Mouse (Mus musculus) lung, postnatal 0 days (tissue): ENCODE results near the gene Sapcd1. TPM values are rescaled to one million over a fixed set of nuclear protein-coding genes. Genes with fewer than 3 reads are reported as not detected.
"Not testable (repeated sequence)": the region's sequence is repeated elsewhere in the genome, so short reads cannot be mapped to it uniquely, and the experiment has no call there.

Experiments
- ATAC-seq: fragments of 200-750 bp; cut with Nextera tagmentation; 2 replicates; pipeline ENCODE4 v1.8.0; 2017; ENCODE audit warnings: moderate library complexity
- DNase-seq: peaks from one replicate; pipeline ENCODE4 v3.0.0-alpha.2; 2016; ENCODE audit warnings: low spot score
- H3K27ac ChIP-seq: fragments of 300-500 bp; sonication (generic); 2 replicates; pipeline ENCODE4 v1.5.1; 2014; ENCODE audit warnings: antibody characterized with exemption, mild to moderate bottlenecking, low read length, mixed read lengths
- H3K27me3 ChIP-seq: fragments of 300-500 bp; sonication (generic); replicated peaks from 2 replicates; pipeline ENCODE4 v1.6.1; 2014; ENCODE audit warnings: low read length, mixed read lengths; ENCODE audit not compliant: insufficient read depth
- H3K36me3 ChIP-seq: fragments of 300-500 bp; sonication (generic); 2 replicates; pipeline ENCODE4 v1.6.1; 2014; ENCODE audit warnings: low read length, mixed read lengths; ENCODE audit not compliant: insufficient read depth
- H3K4me1 ChIP-seq: fragments of 300-500 bp; sonication (generic); 2 replicates; pipeline ENCODE4 v1.6.1; 2014; ENCODE audit warnings: antibody characterized with exemption, low read depth, low read length, mixed read lengths; ENCODE audit not compliant: insufficient read depth
- H3K4me2 ChIP-seq: fragments of 300-500 bp; sonication (generic); replicated peaks from 2 replicates; pipeline ENCODE4 v1.6.1; 2014; ENCODE audit warnings: low read depth, mild to moderate bottlenecking, low read length, moderate library complexity, mixed read lengths
- H3K4me3 ChIP-seq: fragments of 300-500 bp; sonication (generic); 2 replicates; pipeline ENCODE4 v1.5.1; 2014; ENCODE audit warnings: low read depth, low read length
- H3K9ac ChIP-seq: fragments of 300-500 bp; sonication (generic); replicated peaks from 2 replicates; pipeline ENCODE4 v1.6.1; 2014; ENCODE audit warnings: low read depth, mild to moderate bottlenecking
- H3K9me3 ChIP-seq: fragments of 300-500 bp; sonication (generic); 2 replicates; pipeline ENCODE4 v1.6.1; 2016; ENCODE audit warnings: low read length, mixed read lengths
- CTCF ChIP-seq: IDR thresholded peaks from 2 replicates; pipeline ENCODE4 v1.5.1; 2016; ENCODE audit warnings: antibody characterized with exemption, mild to moderate bottlenecking
- EP300 ChIP-seq: IDR thresholded peaks from 2 replicates; pipeline ENCODE4 v1.6.1; 2016; ENCODE audit warnings: antibody characterized with exemption, mild to moderate bottlenecking, control low read depth
- WGBS: fragments of 180-500 bp; shearing (Covaris S2); extraction: QIAGEN DNeasy Blood & Tissue Kit; methylation state at CpG from one replicate; pipeline ENCODE4 v1.1.7; 2014; 5-methylcytosine and 5-hydroxymethylcytosine counted together
- polyA plus RNA-seq: library from polyadenylated mRNA; unstranded; fragments of >200 nt; fragmentation: Nextera tagmentation; extraction: Ambion mirVana; gene quantifications from 2 replicates; pipeline ENCODE4 v1.2.1, GENCODE M21; 2015

Sapcd1 gene
- polyA plus RNA-seq, 1 experiment from 2014 or later: 1.7 TPM

- under 1% methylated on average over 59 of the region's 83 CpGs for WGBS
- DNase-seq: peak; percentile 86
Observed at GRCm38 (mm10) chr17:35000717-35001451, 26.9 kb downstream of the Sapcd1 start, which contains the start of gene Vars. Vars (plus strand) TSS chr17:35000987.

GRCm38 (mm10) chr17:34999871-35000716 lies 27.7 kb downstream of the Sapcd1 start:
- Histone ChIP-seq H3K4me2 (peak overlapping the region; percentile 99), H3K9ac (peak overlapping the region; percentile 29; the same call in 1 of the 2 replicates), H3K4me3 (peak overlapping the region; percentile 81), H3K4me1 (peaks cover 21% of the 10 kb centered on the region), H3K27ac (peak overlapping the region; percentile 98)
- peak; percentile 29 for DNase-seq
- not testable (repeated sequence) for H3K9me3 ChIP-seq, ATAC-seq, H3K36me3 ChIP-seq, H3K27me3 ChIP-seq
- WGBS: 9% methylated on average over 28 of the region's 32 CpGs

More at GRCm38 (mm10) chr17:35000717-35001451, 26.9 kb downstream of the Sapcd1 start, which contains the start of gene Vars:
- H3K36me3 ChIP-seq: no peaks in the 10 kb centered on the region
- H3K9ac ChIP-seq: peak within 1 kb of the TSS; percentile 82
- peaks cover 21% of the 10 kb centered on the region for H3K4me1 ChIP-seq
- no peaks in the 10 kb centered on the region for H3K9me3 ChIP-seq
- H3K27ac ChIP-seq: peak within 1 kb of the TSS; percentile 98
- peak within 1 kb of the TSS; percentile 99 for H3K4me2 ChIP-seq
- TF ChIP-seq CTCF (peak; percentile 1), EP300 (0 out of 2 replicates have a peak, but pooled peaks have one; percentile 21)
- peak within 1 kb of the TSS; percentile 81 for H3K4me3 ChIP-seq
- ATAC-seq: peak; percentile 87
- no peaks in the 10 kb centered on the region for H3K27me3 ChIP-seq

- DNase-seq (no peak), ATAC-seq (no peak)
- Histone ChIP-seq H3K4me3 (no peak overlapping the region), H3K27ac (no peak overlapping the region), H3K9ac (no peak overlapping the region), H3K36me3 (no peaks in the 10 kb centered on the region), H3K4me2 (peak overlapping the region; percentile 99), H3K4me1 (peaks cover 21% of the 10 kb centered on the region), H3K9me3 (no peaks in the 10 kb centered on the region), H3K27me3 (no peaks in the 10 kb centered on the region)
- WGBS: 82% methylated on average over 15 of the region's 15 CpGs
- TF ChIP-seq CTCF (peak; percentile 8; the same call in 1 of the 2 replicates), EP300 (no peak)
Observed at GRCm38 (mm10) chr17:34998526-34999430, 29.0 kb downstream of the Sapcd1 start.

GRCm38 (mm10) chr17:34997142-34997483 lies 30.7 kb downstream of the Sapcd1 start:
- DNase-seq (no peak), ATAC-seq (no peak)
- no peak overlapping the region for H3K27ac ChIP-seq
- WGBS: 81% methylated on average over 5 of the region's 5 CpGs
- H3K4me1 ChIP-seq: peaks cover 11% of the 10 kb centered on the region; the same call in 1 of the 2 replicates
- H3K9me3 ChIP-seq: no peaks in the 10 kb centered on the region
- no peak overlapping the region for H3K4me2 ChIP-seq
- H3K9ac ChIP-seq: no peak overlapping the region
- no peaks in the 10 kb centered on the region for H3K36me3 ChIP-seq
- no peaks in the 10 kb centered on the region for H3K27me3 ChIP-seq
- H3K4me3 ChIP-seq: no peak overlapping the region
- no peak for TF ChIP-seq CTCF
- no peak for TF ChIP-seq EP300

- ATAC-seq: no peak
- no peak for TF ChIP-seq EP300
- no peak for TF ChIP-seq CTCF
- H3K9ac ChIP-seq: no peak overlapping the region
- no peak for DNase-seq
- no peak overlapping the region for H3K27ac ChIP-seq
- no peaks in the 10 kb centered on the region for H3K9me3 ChIP-seq
- no peak overlapping the region for H3K4me2 ChIP-seq
- H3K4me3 ChIP-seq: no peak overlapping the region
- H3K4me1 ChIP-seq: peaks cover 7% of the 10 kb centered on the region; the same call in 1 of the 2 replicates
- H3K27me3 ChIP-seq: no peaks in the 10 kb centered on the region
- WGBS: 82% methylated on average over 12 of the region's 14 CpGs
- no peaks in the 10 kb centered on the region for H3K36me3 ChIP-seq
Observed at GRCm38 (mm10) chr17:34996411-34997141, 31.2 kb downstream of the Sapcd1 start.

GRCm38 (mm10) chr17:34995927-34996326 lies 31.9 kb downstream of the Sapcd1 start:
- H3K27ac ChIP-seq, H3K27me3 ChIP-seq, H3K9ac ChIP-seq, ATAC-seq, H3K4me2 ChIP-seq, H3K9me3 ChIP-seq, DNase-seq, H3K36me3 ChIP-seq, H3K4me3 ChIP-seq, H3K4me1 ChIP-seq: not testable (repeated sequence)
- WGBS: 93% methylated on average over 4 of the region's 4 CpGs

GRCm38 (mm10) chr17:34995192-34995591 lies 32.6 kb downstream of the Sapcd1 start:
- not testable (repeated sequence) for H3K4me2 ChIP-seq, H3K9ac ChIP-seq, ATAC-seq, DNase-seq, H3K27ac ChIP-seq, H3K27me3 ChIP-seq, H3K9me3 ChIP-seq, H3K4me3 ChIP-seq, H3K4me1 ChIP-seq, H3K36me3 ChIP-seq
- 84% methylated on average over 4 of the region's 4 CpGs for WGBS
